Comparison of ENCODE assay signal across 10 mouse cellular contexts in genomic region chr12:117172885-117173529, GRCm38 (mm10).
A peak's percentile ranks its signal among the peaks of the same experiment; 100 is the strongest.
DNase-seq lines count a peak whose midpoint lies in the region; ATAC-seq and TF ChIP-seq lines count a peak whose summit lies in the region.
"Had no signal": no experiment of that assay in that cellular context is flagged by ENCODE, and none has a peak within 500 bp of the region (broad histone marks: within the 10 kb centered on the region; RNA-seq: fewer than 3 reads in every experiment).

No protein-coding gene starts in this region.

- intact Hi-C loops in left cerebral cortex, adult 2 months (cut with DNase I) = no loop called here
- intact Hi-C loops in left cerebral cortex, postnatal 25 days (cut with DNase I) = no loop called here

- peak; percentile 76 for ATAC-seq in forebrain, embryonic 14.5 days
- 0 out of 2 replicates have a peak, but pooled peaks have one; percentile 18 for ATAC-seq in liver, embryonic 13.5 days (ENCODE audit: low read depth)
- ATAC-seq in activated CD4-positive, CD25-positive, alpha-beta regulatory T cell, adult 4 months = no peak
- ATAC-seq in megakaryocyte progenitor cell, adult 5-6 weeks (replicated peaks; ENCODE audit: poor library complexity) = no peak

- no peak for DNase-seq in left cerebral cortex, adult 2 months (ENCODE audit: extremely low spot score in 1 of 2, low spot score in 2 of 2)
- no peak for DNase-seq in left cerebral cortex, postnatal 25 days (ENCODE audit: low spot score in 2 of 2)
- peak; percentile 70 for DNase-seq in forebrain, embryonic 14.5 days (ENCODE audit: low spot score)
- no peak for DNase-seq in liver, embryonic 13.5 days
- peak; percentile 37 for DNase-seq in thymus, adult 2 months
- DNase-seq in ovary, adult 18-20 months (ENCODE audit: low spot score) = no peak

- H3K27ac ChIP-seq in left cerebral cortex, adult 2 months = peak overlapping the region; percentile 44
- H3K27ac ChIP-seq in forebrain, embryonic 14.5 days (ENCODE audit: low read depth, low read length) = peak overlapping the region; percentile 81
- H3K27ac ChIP-seq in liver, embryonic 13.5 days = no peak overlapping the region
- no peak overlapping the region for H3K27ac ChIP-seq in thymus, adult 2 months (ENCODE audit: control insufficient read depth, insufficient read depth, low read length)
- H3K27ac ChIP-seq: lung, embryonic 15.5 days had no signal

- no peak for TF ChIP-seq POLR2A in thymus, adult 2 months (IDR thresholded peaks at IDR 0.05; ENCODE audit: control insufficient read depth, extremely low read depth, insufficient read depth, low read length, poor library complexity)

- H3K4me3 ChIP-seq in left cerebral cortex, adult 2 months = no peak overlapping the region
- no peak overlapping the region for H3K4me3 ChIP-seq in forebrain, embryonic 14.5 days (ENCODE audit: low read depth, low read length)
- no peak overlapping the region for H3K4me3 ChIP-seq in liver, embryonic 13.5 days (replicated peaks)
- H3K4me3 ChIP-seq in thymus, adult 2 months (ENCODE audit: control insufficient read depth, insufficient read depth, low read length) = no peak overlapping the region
- H3K4me3 ChIP-seq: lung, embryonic 15.5 days had no signal

- H3K36me3 ChIP-seq in forebrain, embryonic 14.5 days (ENCODE audit: control insufficient read depth, insufficient read depth, low read length) = peaks cover 3% of the 10 kb centered on the region; the same call in 1 of the 2 replicates
- no peaks in the 10 kb centered on the region for H3K36me3 ChIP-seq in liver, embryonic 13.5 days
- H3K36me3 ChIP-seq in thymus, adult 2 months (ENCODE audit: control insufficient read depth, insufficient read depth, low read length) = no peaks in the 10 kb centered on the region
- H3K36me3 ChIP-seq: G1E; lung, embryonic 15.5 days had no signal

- H3K9ac ChIP-seq in forebrain, embryonic 14.5 days (ENCODE audit: low read length) = peak overlapping the region; percentile 40
- no peak overlapping the region for H3K9ac ChIP-seq in liver, embryonic 13.5 days
- H3K9ac ChIP-seq: lung, embryonic 15.5 days had no signal

- H3K9me3 ChIP-seq in forebrain, embryonic 14.5 days (replicated peaks; ENCODE audit: control insufficient read depth, low read length) = no peaks in the 10 kb centered on the region
- no peaks in the 10 kb centered on the region for H3K9me3 ChIP-seq in liver, embryonic 13.5 days (replicated peaks)
- H3K9me3 ChIP-seq: lung, embryonic 15.5 days had no signal

- H3K4me1 ChIP-seq in forebrain, embryonic 14.5 days (ENCODE audit: control insufficient read depth, insufficient read depth, low read length) = peaks cover 59% of the 10 kb centered on the region
- H3K4me1 ChIP-seq in liver, embryonic 13.5 days (replicated peaks) = no peaks in the 10 kb centered on the region
- peaks cover 8% of the 10 kb centered on the region for H3K4me1 ChIP-seq in thymus, adult 2 months (replicated peaks; ENCODE audit: control insufficient read depth, insufficient read depth, low read length)

- 3% methylated on average over 11 of the region's 11 CpGs for WGBS in forebrain, embryonic 14.5 days
- WGBS in liver, embryonic 13.5 days (ENCODE audit: insufficient replicate concordance) = 26% methylated on average over 11 of the region's 11 CpGs
- 16% methylated on average over 11 of the region's 11 CpGs for WGBS in thymus, adult 2 months

- no peaks in the 10 kb centered on the region; the same call in 1 of the 2 replicates for H3K27me3 ChIP-seq in forebrain, embryonic 14.5 days (replicated peaks; ENCODE audit: control insufficient read depth, insufficient read depth, low read length)
- H3K27me3 ChIP-seq in liver, embryonic 13.5 days = no peaks in the 10 kb centered on the region; the same call in 1 of the 2 replicates
- H3K27me3 ChIP-seq in thymus, adult 2 months (ENCODE audit: control insufficient read depth, insufficient read depth, low read length) = no peaks in the 10 kb centered on the region
- H3K27me3 ChIP-seq: lung, embryonic 15.5 days had no signal

- TF ChIP-seq CTCF in left cerebral cortex, adult 2 months (IDR thresholded peaks at IDR 0.05) = no peak
- no peak for TF ChIP-seq CTCF in thymus, adult 2 months (IDR thresholded peaks at IDR 0.05; ENCODE audit: borderline replicate concordance, control insufficient read depth, extremely low read depth, insufficient read depth, low read length, poor library complexity)

- H3K4me2 ChIP-seq in forebrain, embryonic 14.5 days (ENCODE audit: low read length) = peak overlapping the region; percentile 25; the same call in 1 of the 2 replicates
- no peak overlapping the region for H3K4me2 ChIP-seq in liver, embryonic 13.5 days
- H3K4me2 ChIP-seq: lung, embryonic 15.5 days had no signal

Comparison
In these comparisons a context has a peak if more than half of its experiments do, and no peak if none do; other contexts are left out.
1. DNase-seq: peak in forebrain, embryonic 14.5 days (single experiment) and thymus, adult 2 months (single experiment); none in left cerebral cortex, adult 2 months (0 of 2), left cerebral cortex, postnatal 25 days (0 of 2), liver, embryonic 13.5 days (single experiment) and ovary, adult 18-20 months (single experiment).
2. H3K27ac ChIP-seq: peak in left cerebral cortex, adult 2 months (single experiment) and forebrain, embryonic 14.5 days (single experiment); none in liver, embryonic 13.5 days (single experiment) and thymus, adult 2 months (single experiment).
3. ATAC-seq: peak in forebrain, embryonic 14.5 days (single experiment) and liver, embryonic 13.5 days (single experiment); none in activated CD4-positive, CD25-positive, alpha-beta regulatory T cell, adult 4 months (single experiment) and megakaryocyte progenitor cell, adult 5-6 weeks (single experiment).